Mouse (Mus musculus) C2C12 (cell line): ENCODE data around the gene Pemt.

Source experiments
- CEBPB ChIP-seq: IDR thresholded peaks from one replicate; pipeline ENCODE4 v1.6.1; 2011; ENCODE audit warnings: low read depth, mild to moderate bottlenecking, control low read depth, moderate library complexity
- CTCF ChIP-seq: IDR thresholded peaks from one replicate; pipeline ENCODE4 v1.5.1; 2011; ENCODE audit not compliant: control insufficient read depth, insufficient read depth, insufficient read length
- FOSL1 ChIP-seq: IDR thresholded peaks from one replicate; pipeline ENCODE4 v1.8.0; 2011; ENCODE audit warnings: mild to moderate bottlenecking, low read length; ENCODE audit not compliant: poor library complexity, insufficient read depth, severe bottlenecking
- MAX ChIP-seq: IDR thresholded peaks from one replicate; pipeline ENCODE4 v1.6.1; 2011; ENCODE audit warnings: mild to moderate bottlenecking, control low read depth
- MYOG ChIP-seq: IDR thresholded peaks from one replicate; pipeline ENCODE4 v1.6.1; 2011; ENCODE audit not compliant: control insufficient read depth, insufficient read length; ENCODE audit errors: extremely low read depth
- USF1 ChIP-seq: IDR thresholded peaks from one replicate; pipeline ENCODE4 v1.6.1; 2011; ENCODE audit warnings: low read depth, mild to moderate bottlenecking, control low read depth, moderate library complexity

DNA sequence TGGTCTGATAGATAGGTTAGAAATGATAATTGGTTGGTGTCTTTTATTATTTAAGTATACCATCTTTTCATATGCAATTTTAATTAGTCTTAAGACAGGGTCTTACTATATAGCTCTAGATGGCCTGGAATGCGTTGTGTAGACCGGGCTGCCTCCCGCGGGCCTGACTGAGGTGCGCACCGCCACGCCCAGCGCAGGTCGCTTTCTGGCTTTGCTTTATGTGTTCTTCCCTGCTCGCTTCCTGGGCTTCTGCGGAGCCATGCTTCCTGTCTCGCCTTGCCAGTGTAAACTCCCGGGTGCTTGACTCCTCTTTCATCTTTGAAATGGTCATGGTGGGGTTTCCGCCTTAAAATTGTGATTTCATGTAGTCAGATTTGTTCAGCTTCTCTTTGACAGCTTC, 93.4 kb downstream of the Pemt start:
- TF ChIP-seq MYOG, result no peak
- TF ChIP-seq CTCF, result no peak
- no peak for TF ChIP-seq USF1
- TF ChIP-seq MAX, result no peak
- no peak for TF ChIP-seq CEBPB
- no peak for TF ChIP-seq FOSL1
